ENCODE assay signal across 23 mouse cellular contexts in genomic region chr12:85582067-85582316, GRCm38 (mm10). TPM values are rescaled to one million over a fixed set of nuclear protein-coding genes. Genes with fewer than 3 reads are reported as not detected.
A peak's percentile ranks its signal among the peaks of the same experiment; 100 is the strongest.
DNase-seq lines count a peak whose midpoint lies in the region; ATAC-seq and TF ChIP-seq lines count a peak whose summit lies in the region.
"Had no signal": no experiment of that assay in that cellular context is flagged by ENCODE, and none has a peak within 500 bp of the region (broad histone marks: within the 10 kb centered on the region; RNA-seq: fewer than 3 reads in every experiment).

No protein-coding gene starts in this region.

- TF ChIP-seq POLR2A in heart, adult 2 months (IDR thresholded peaks at IDR 0.05; ENCODE audit: insufficient read depth, low read depth, low read length): no peak

- H3K27me3 ChIP-seq in forebrain, embryonic 13.5 days: no peaks in the 10 kb centered on the region
- H3K27me3 ChIP-seq in forebrain, embryonic 11.5 days (ENCODE audit: control insufficient read depth, insufficient read depth, low read length): no peaks in the 10 kb centered on the region
- H3K27me3 ChIP-seq in forebrain, postnatal 0 days (ENCODE audit: insufficient read depth, low read length): no peaks in the 10 kb centered on the region
- no peaks in the 10 kb centered on the region for H3K27me3 ChIP-seq in hindbrain, embryonic 16.5 days (replicated peaks; ENCODE audit: control insufficient read depth, insufficient read depth, low read length)
- H3K27me3 ChIP-seq in neural tube, embryonic 13.5 days: no peaks in the 10 kb centered on the region
- no peaks in the 10 kb centered on the region for H3K27me3 ChIP-seq in heart, adult 2 months (ENCODE audit: control insufficient read depth, insufficient read depth, low read length)
- H3K27me3 ChIP-seq: embryonic facial prominence, embryonic 15.5 days; heart, embryonic 12.5 days; Patski had no signal

- H3K36me3 ChIP-seq in forebrain, embryonic 13.5 days (ENCODE audit: poor library complexity, severe bottlenecking): no peaks in the 10 kb centered on the region
- no peaks in the 10 kb centered on the region for H3K36me3 ChIP-seq in forebrain, embryonic 11.5 days (ENCODE audit: control insufficient read depth, insufficient read depth, low read length)
- H3K36me3 ChIP-seq in forebrain, postnatal 0 days (ENCODE audit: insufficient read depth): no peaks in the 10 kb centered on the region
- no peaks in the 10 kb centered on the region for H3K36me3 ChIP-seq in hindbrain, embryonic 16.5 days (ENCODE audit: control insufficient read depth, insufficient read depth, low read length)
- no peaks in the 10 kb centered on the region for H3K36me3 ChIP-seq in neural tube, embryonic 13.5 days
- no peaks in the 10 kb centered on the region for H3K36me3 ChIP-seq in heart, adult 2 months (ENCODE audit: control insufficient read depth, insufficient read depth, low read length)
- H3K36me3 ChIP-seq: embryonic facial prominence, embryonic 15.5 days; heart, embryonic 12.5 days; limb, embryonic 10.5 days had no signal

- no peak for TF ChIP-seq EP300 in heart, adult 2 months (IDR thresholded peaks at IDR 0.05; ENCODE audit: insufficient read depth, low read depth, low read length)

- WGBS in forebrain, embryonic 13.5 days: 59% methylated on average over 5 of the region's 5 CpGs
- 87% methylated on average over 5 of the region's 5 CpGs for WGBS in forebrain, embryonic 11.5 days
- 55% methylated on average over 5 of the region's 5 CpGs for WGBS in forebrain, postnatal 0 days
- 43% methylated on average over 5 of the region's 5 CpGs for WGBS in hindbrain, embryonic 16.5 days
- WGBS in neural tube, embryonic 13.5 days: 33% methylated on average over 5 of the region's 5 CpGs
- 78% methylated on average over 5 of the region's 5 CpGs for WGBS in heart, adult 2 months

- H3K9me3 ChIP-seq in forebrain, embryonic 13.5 days (replicated peaks): no peaks in the 10 kb centered on the region
- H3K9me3 ChIP-seq in forebrain, embryonic 11.5 days (ENCODE audit: control insufficient read depth, low read length): no peaks in the 10 kb centered on the region
- no peaks in the 10 kb centered on the region for H3K9me3 ChIP-seq in forebrain, postnatal 0 days (ENCODE audit: low read length)
- no peaks in the 10 kb centered on the region for H3K9me3 ChIP-seq in hindbrain, embryonic 16.5 days (ENCODE audit: control insufficient read depth, low read length)
- no peaks in the 10 kb centered on the region for H3K9me3 ChIP-seq in neural tube, embryonic 13.5 days
- H3K9me3 ChIP-seq: embryonic facial prominence, embryonic 15.5 days; heart, embryonic 12.5 days; limb, embryonic 10.5 days had no signal

- H3K4me2 ChIP-seq in forebrain, embryonic 13.5 days: 0 out of 2 replicates have a peak overlapping the region, but pooled peaks have one; percentile 34
- no peak overlapping the region for H3K4me2 ChIP-seq in forebrain, embryonic 11.5 days (ENCODE audit: low read depth, low read length, severe bottlenecking)
- peak overlapping the region; percentile 33; the same call in 1 of the 2 replicates for H3K4me2 ChIP-seq in forebrain, postnatal 0 days (ENCODE audit: low read depth)
- 0 out of 2 replicates have a peak overlapping the region, but pooled peaks have one; percentile 15 for H3K4me2 ChIP-seq in hindbrain, embryonic 16.5 days (ENCODE audit: low read length)
- peak overlapping the region; percentile 47 for H3K4me2 ChIP-seq in neural tube, embryonic 13.5 days
- H3K4me2 ChIP-seq: embryonic facial prominence, embryonic 15.5 days had no signal

- ATAC-seq in forebrain, embryonic 13.5 days: no peak
- no peak for ATAC-seq in forebrain, embryonic 11.5 days (replicated peaks; ENCODE audit: low FRiP score)
- ATAC-seq in forebrain, postnatal 0 days: no peak
- peak; percentile 45; the same call in 1 of the 2 replicates for ATAC-seq in hindbrain, embryonic 16.5 days
- ATAC-seq in neural tube, embryonic 13.5 days (ENCODE audit: low read depth): no peak; the same call in 1 of the 2 replicates
- ATAC-seq: CD4-positive, CD25-positive, alpha-beta regulatory T cell, adult 4 months; inflammation-experienced regulatory T-cells, adult 6 months; liver, postnatal 0 days; Patski had no signal

- no peak for DNase-seq in forebrain, embryonic 11.5 days (ENCODE audit: low spot score)
- DNase-seq in forebrain, postnatal 0 days: no peak
- no peak for DNase-seq in cerebellum, adult 9-10 months
- no peak for DNase-seq in left cerebral cortex, adult 8-10 months (ENCODE audit: low spot score in 2 of 2)
- no peak for DNase-seq in heart, adult 2 months
- DNase-seq: adrenal gland, postnatal 25 days; cerebellum, adult 11 months; cerebellum, postnatal 36 days; heart, postnatal 14 days; kidney, adult 8-10 months; liver, postnatal 0 days; lung, postnatal 10 days; right cerebral cortex, postnatal 4 days had no signal

- H3K79me2 ChIP-seq in heart, adult 2 months (replicated peaks; ENCODE audit: control insufficient read depth, insufficient read depth, low read length): no peaks in the 10 kb centered on the region

- intact Hi-C loops in heart, adult 2 months (cut with DNase I): no loop called here

- 0 out of 2 replicates have a peak overlapping the region, but pooled peaks have one; percentile 31 for H3K27ac ChIP-seq in forebrain, embryonic 13.5 days
- H3K27ac ChIP-seq in forebrain, embryonic 11.5 days (ENCODE audit: low read depth, low read length): no peak overlapping the region
- 0 out of 2 replicates have a peak overlapping the region, but pooled peaks have one; percentile 69 for H3K27ac ChIP-seq in forebrain, postnatal 0 days (ENCODE audit: low read depth, low read length)
- H3K27ac ChIP-seq in hindbrain, embryonic 16.5 days (ENCODE audit: low read depth, low read length): no peak overlapping the region; the same call in 1 of the 2 replicates
- H3K27ac ChIP-seq in neural tube, embryonic 13.5 days (replicated peaks): peak overlapping the region; percentile 91
- H3K27ac ChIP-seq in heart, adult 2 months: no peak overlapping the region
- H3K27ac ChIP-seq: embryonic facial prominence, embryonic 15.5 days; limb, embryonic 10.5 days had no signal

- TF ChIP-seq CTCF in forebrain, postnatal 0 days (IDR thresholded peaks at IDR 0.05; ENCODE audit: low read depth): no peak
- TF ChIP-seq CTCF in heart, adult 2 months (IDR thresholded peaks at IDR 0.05): no peak

- H3K4me3 ChIP-seq in forebrain, embryonic 13.5 days: no peak overlapping the region
- no peak overlapping the region for H3K4me3 ChIP-seq in forebrain, embryonic 11.5 days (ENCODE audit: low read depth, low read length)
- no peak overlapping the region for H3K4me3 ChIP-seq in forebrain, postnatal 0 days (ENCODE audit: low read depth, low read length)
- H3K4me3 ChIP-seq in hindbrain, embryonic 16.5 days (ENCODE audit: low read length): no peak overlapping the region
- H3K4me3 ChIP-seq in neural tube, embryonic 13.5 days: no peak overlapping the region
- H3K4me3 ChIP-seq in heart, adult 2 months: no peak overlapping the region
- H3K4me3 ChIP-seq: embryonic facial prominence, embryonic 15.5 days; heart, embryonic 12.5 days; limb, embryonic 10.5 days; megakaryocyte, embryonic 14.5 days had no signal

- H3K9ac ChIP-seq in forebrain, embryonic 13.5 days: no peak overlapping the region
- H3K9ac ChIP-seq in forebrain, embryonic 11.5 days (ENCODE audit: low read length): no peak overlapping the region
- no peak overlapping the region for H3K9ac ChIP-seq in forebrain, postnatal 0 days
- H3K9ac ChIP-seq in hindbrain, embryonic 16.5 days (ENCODE audit: low read depth, low read length): no peak overlapping the region
- no peak overlapping the region for H3K9ac ChIP-seq in neural tube, embryonic 13.5 days
- no peak overlapping the region for H3K9ac ChIP-seq in heart, adult 2 months (ENCODE audit: low read depth, low read length)
- H3K9ac ChIP-seq: embryonic facial prominence, embryonic 15.5 days; heart, embryonic 12.5 days; liver, postnatal 0 days had no signal

- H3K4me1 ChIP-seq in forebrain, embryonic 13.5 days: peaks cover 14% of the 10 kb centered on the region
- 0 out of 2 replicates have a peak, but pooled peaks cover 4% of the 10 kb centered on the region for H3K4me1 ChIP-seq in forebrain, embryonic 11.5 days (replicated peaks; ENCODE audit: control insufficient read depth, insufficient read depth, low read length)
- peaks cover 9% of the 10 kb centered on the region; the same call in 1 of the 2 replicates for H3K4me1 ChIP-seq in forebrain, postnatal 0 days (ENCODE audit: insufficient read depth)
- H3K4me1 ChIP-seq in hindbrain, embryonic 16.5 days (ENCODE audit: control insufficient read depth, insufficient read depth, low read depth, low read length): peaks cover 10% of the 10 kb centered on the region
- peaks cover 31% of the 10 kb centered on the region for H3K4me1 ChIP-seq in neural tube, embryonic 13.5 days (replicated peaks)
- H3K4me1 ChIP-seq in heart, adult 2 months (ENCODE audit: control insufficient read depth, insufficient read depth, low read length): peaks cover 4% of the 10 kb centered on the region
- H3K4me1 ChIP-seq: megakaryocyte, embryonic 14.5 days had no signal

RNA-seq across cellular contexts. Expression of gene Jdp2, which starts 16.8 kb away (rescaled TPM):
- 0.21 TPM in 1 of 2 replicates, not detected in the other for polyA plus RNA-seq in forebrain, embryonic 13.5 days (2015; fragmentation: Nextera tagmentation; extraction: Ambion mirVana)
- 0.31 TPM in 2 replicates for polyA plus RNA-seq in forebrain, embryonic 11.5 days (2014; fragmentation: Nextera tagmentation; extraction: Ambion mirVana)
- total RNA-seq in forebrain, postnatal 0 days (2014; rRNA removed): 10.4 and 17.2 TPM in 2 replicates
- 0.24 and 0.60 TPM in 2 replicates for polyA plus RNA-seq in forebrain, postnatal 0 days (2015; fragmentation: Nextera tagmentation; extraction: Ambion mirVana)
- polyA plus RNA-seq in hindbrain, embryonic 16.5 days (2015; fragmentation: Nextera tagmentation; extraction: Ambion mirVana): 0.26 and 0.56 TPM in 2 replicates
- polyA plus RNA-seq in neural tube, embryonic 13.5 days (2015; fragmentation: Nextera tagmentation; extraction: Ambion mirVana): 0.41 and 0.53 TPM in 2 replicates
- total RNA-seq in left cerebral cortex, adult 8-10 months (2022): 10 to 100 TPM; 49.9 to 67.7 (median 55.7) TPM
- total RNA-seq in heart, adult 2 months (2021): 10 to 100 TPM in 1 of 2 experiments, 1 to 10 TPM in 1; 7.5 to 15.9 TPM
- 4.3 and 4.6 TPM in 2 replicates for polyA plus RNA-seq in heart, adult 2 months (2012; rRNA removed)
- polyA plus RNA-seq: limb, embryonic 10.5 days had no signal

Comparison
In these comparisons a context has a peak if more than half of its experiments do, and no peak if none do; other contexts are left out.
1. H3K27ac ChIP-seq: peak in forebrain, embryonic 13.5 days (single experiment), forebrain, postnatal 0 days (single experiment) and neural tube, embryonic 13.5 days (single experiment); none in forebrain, embryonic 11.5 days (single experiment), hindbrain, embryonic 16.5 days (single experiment) and heart, adult 2 months (single experiment).